Comparison of ENCODE assay signal across 18 mouse cellular contexts in the genomic region with DNA sequence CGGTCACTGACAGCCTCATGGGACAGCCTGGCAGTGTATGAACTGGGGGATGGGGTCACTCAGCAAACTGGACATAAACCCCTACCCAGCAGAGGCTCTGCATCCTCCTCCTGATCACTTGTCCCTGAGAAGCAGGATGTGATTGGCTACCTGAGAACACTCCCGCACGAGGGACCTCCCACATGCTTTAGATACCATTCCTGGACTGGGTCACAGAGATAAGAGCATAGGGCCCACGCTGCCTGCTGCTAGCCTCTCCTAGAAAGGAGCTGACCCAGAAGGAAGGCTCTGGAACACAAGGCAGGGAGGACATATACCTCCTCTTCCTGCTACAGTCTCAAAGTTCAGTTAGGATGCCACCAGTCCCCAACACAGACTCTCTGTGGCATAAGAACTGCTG. TPM values are rescaled to one million over a fixed set of nuclear protein-coding genes. Genes with fewer than 3 reads are reported as not detected.
DNase-seq lines count a peak whose midpoint lies in the region; ATAC-seq and TF ChIP-seq lines count a peak whose summit lies in the region.
"Had no signal": no experiment of that assay in that cellular context is flagged by ENCODE, and none has a peak within 500 bp of the region (broad histone marks: within the 10 kb centered on the region; RNA-seq: fewer than 3 reads in every experiment).

No protein-coding gene starts in this region.

- no peak for TF ChIP-seq POLR2A in thymus, adult 2 months (IDR thresholded peaks at IDR 0.05; ENCODE audit: control insufficient read depth, extremely low read depth, insufficient read depth, low read length, poor library complexity)

- 0 out of 2 replicates have a peak, but pooled peaks cover 3% of the 10 kb centered on the region for H3K9me3 ChIP-seq in heart, embryonic 12.5 days (replicated peaks)
- no peaks in the 10 kb centered on the region for H3K9me3 ChIP-seq in lung, postnatal 0 days (ENCODE audit: low read length)
- H3K9me3 ChIP-seq: embryonic facial prominence, embryonic 15.5 days; G1E had no signal

- no peak overlapping the region for H3K9ac ChIP-seq in heart, embryonic 12.5 days
- H3K9ac ChIP-seq in lung, postnatal 0 days (replicated peaks; ENCODE audit: low read depth) = no peak overlapping the region
- H3K9ac ChIP-seq: embryonic facial prominence, embryonic 15.5 days had no signal

- TF ChIP-seq EP300 in lung, postnatal 0 days (IDR thresholded peaks at IDR 0.05) = no peak

- WGBS in heart, embryonic 12.5 days = 5% methylated on average over 4 of the region's 4 CpGs
- 39% methylated on average over 4 of the region's 4 CpGs for WGBS in lung, postnatal 0 days
- WGBS in thymus, adult 2 months = 92% methylated on average over 4 of the region's 4 CpGs

- DNase-seq in heart, adult 11 months = no peak
- DNase-seq in lung, postnatal 0 days (ENCODE audit: low spot score) = no peak
- DNase-seq in lung, postnatal 14 days = no peak
- peak; percentile 89 for DNase-seq in liver
- peak; percentile 41 to 61 for DNase-seq in spleen, postnatal 36 days (ENCODE audit: low spot score in 2 of 2)
- no peak for DNase-seq in thymus, adult 2 months
- no peak for DNase-seq in right cerebral cortex, postnatal 25 days
- DNase-seq: cerebellum, postnatal 36 days; gastrocnemius, postnatal 36 days; kidney, postnatal 36 days; thymus, postnatal 36 days had no signal

- no peaks in the 10 kb centered on the region for H3K27me3 ChIP-seq in heart, embryonic 12.5 days (replicated peaks)
- no peaks in the 10 kb centered on the region for H3K27me3 ChIP-seq in lung, postnatal 0 days (replicated peaks; ENCODE audit: insufficient read depth, low read length)
- no peaks in the 10 kb centered on the region for H3K27me3 ChIP-seq in thymus, adult 2 months (ENCODE audit: control insufficient read depth, insufficient read depth, low read length)
- H3K27me3 ChIP-seq: embryonic facial prominence, embryonic 15.5 days had no signal

- peaks cover 16% of the 10 kb centered on the region for H3K4me1 ChIP-seq in heart, embryonic 12.5 days (replicated peaks)
- H3K4me1 ChIP-seq in lung, postnatal 0 days (ENCODE audit: insufficient read depth, low read depth, low read length) = no peaks in the 10 kb centered on the region
- no peaks in the 10 kb centered on the region for H3K4me1 ChIP-seq in thymus, adult 2 months (replicated peaks; ENCODE audit: control insufficient read depth, insufficient read depth, low read length)
- H3K4me1 ChIP-seq: embryonic facial prominence, embryonic 15.5 days had no signal

- no peak for TF ChIP-seq CTCF in lung, postnatal 0 days (IDR thresholded peaks at IDR 0.05)
- TF ChIP-seq CTCF in thymus, adult 2 months (IDR thresholded peaks at IDR 0.05; ENCODE audit: borderline replicate concordance, control insufficient read depth, extremely low read depth, insufficient read depth, low read length, poor library complexity) = no peak

- ATAC-seq in heart, embryonic 12.5 days (ENCODE audit: insufficient number of reproducible peaks, low FRiP score) = peak; percentile 88
- 0 out of 2 replicates have a peak, but pooled peaks have one; percentile 33 for ATAC-seq in lung, postnatal 0 days
- ATAC-seq: hindbrain, embryonic 16.5 days; midbrain, embryonic 16.5 days had no signal

- H3K36me3 ChIP-seq in heart, embryonic 12.5 days = peaks cover 58% of the 10 kb centered on the region
- no peaks in the 10 kb centered on the region for H3K36me3 ChIP-seq in lung, postnatal 0 days (ENCODE audit: insufficient read depth, low read length)
- H3K36me3 ChIP-seq in thymus, adult 2 months (ENCODE audit: control insufficient read depth, insufficient read depth, low read length) = peaks cover 9% of the 10 kb centered on the region; the same call in 1 of the 2 replicates

- no peak overlapping the region for H3K4me3 ChIP-seq in heart, embryonic 12.5 days
- H3K4me3 ChIP-seq in lung, postnatal 0 days (ENCODE audit: low read depth, low read length) = no peak overlapping the region
- no peak overlapping the region for H3K4me3 ChIP-seq in thymus, adult 2 months (ENCODE audit: control insufficient read depth, insufficient read depth, low read length)
- H3K4me3 ChIP-seq: embryonic facial prominence, embryonic 15.5 days; left cerebral cortex, adult 2 months had no signal

- no peak overlapping the region for H3K27ac ChIP-seq in heart, embryonic 12.5 days (ENCODE audit: poor library complexity, severe bottlenecking)
- no peak overlapping the region for H3K27ac ChIP-seq in lung, postnatal 0 days (ENCODE audit: low read length)
- no peak overlapping the region for H3K27ac ChIP-seq in thymus, adult 2 months (ENCODE audit: control insufficient read depth, insufficient read depth, low read length)
- H3K27ac ChIP-seq: embryonic facial prominence, embryonic 15.5 days; left cerebral cortex, adult 2 months had no signal

- no peak overlapping the region for H3K4me2 ChIP-seq in heart, embryonic 12.5 days
- H3K4me2 ChIP-seq in lung, postnatal 0 days (replicated peaks; ENCODE audit: low read depth, low read length) = no peak overlapping the region
- H3K4me2 ChIP-seq: embryonic facial prominence, embryonic 15.5 days had no signal

RNA-seq across cellular contexts. Expression of gene Mrap, which starts 22.5 kb away (rescaled TPM):
- 26.3 and 26.4 TPM in 2 replicates for polyA plus RNA-seq in heart, embryonic 12.5 days (2016; fragmentation: Nextera tagmentation; extraction: Ambion mirVana)
- polyA plus RNA-seq in lung, postnatal 0 days (2015; fragmentation: Nextera tagmentation; extraction: Ambion mirVana) = 4.4 and 4.7 TPM in 2 replicates
- 39.0 and 41.1 TPM in 2 replicates for polyA plus RNA-seq in thymus, adult 2 months (2012; rRNA removed)
- polyA plus RNA-seq: G1E; neural tube, embryonic 14.5 days had no signal

RNA-seq across cellular contexts. Expression of gene Mis18a, which starts 33.3 kb away (rescaled TPM):
- polyA plus RNA-seq in heart, embryonic 12.5 days (2016; fragmentation: Nextera tagmentation; extraction: Ambion mirVana) = 36.9 and 38.9 TPM in 2 replicates
- 25.7 and 27.7 TPM in 2 replicates for polyA plus RNA-seq in lung, postnatal 0 days (2015; fragmentation: Nextera tagmentation; extraction: Ambion mirVana)
- 44.7 and 46.3 TPM in 2 replicates for polyA plus RNA-seq in thymus, adult 2 months (2012; rRNA removed)

RNA-seq across cellular contexts. Expression of gene Urb1, which starts 49.7 kb away (rescaled TPM):
- 8.4 and 9.2 TPM in 2 replicates for polyA plus RNA-seq in heart, embryonic 12.5 days (2016; fragmentation: Nextera tagmentation; extraction: Ambion mirVana)
- polyA plus RNA-seq in lung, postnatal 0 days (2015; fragmentation: Nextera tagmentation; extraction: Ambion mirVana) = 2.7 TPM in 2 replicates
- polyA plus RNA-seq in thymus, adult 2 months (2012; rRNA removed) = 9.3 and 10.3 TPM in 2 replicates

Comparison
In these comparisons a context has a peak if more than half of its experiments do, and no peak if none do; other contexts are left out.
1. DNase-seq: peak in liver (single experiment) and spleen, postnatal 36 days (2 of 2); none in heart, adult 11 months (single experiment), lung, postnatal 0 days (single experiment), lung, postnatal 14 days (single experiment), thymus, adult 2 months (single experiment) and right cerebral cortex, postnatal 25 days (single experiment).